Mouse (Mus musculus) urinary bladder, adult 2 months (tissue): ENCODE measurements around the gene Lonp1. TPM values are rescaled to one million over a fixed set of nuclear protein-coding genes. Genes with fewer than 3 reads are reported as not detected.

Source experiments
- DNase-seq: peaks from one replicate; pipeline ENCODE4 v3.0.0; 2022; ENCODE audit warnings: low spot score
- polyA plus RNA-seq: library from polyadenylated mRNA; depleted of rRNA; stranded (reverse); fragments of >200 nt; gene quantifications from 2 replicates; pipeline ENCODE4 v1.2.3, GENCODE M21; 2012; rRNA removed

Lonp1 gene
- polyA plus RNA-seq, 1 experiment: 64.6 TPM

- no peak for DNase-seq
Measured at GRCm38 (mm10) chr17:56588921-56589320, 37.8 kb downstream of the Lonp1 start.

DNA sequence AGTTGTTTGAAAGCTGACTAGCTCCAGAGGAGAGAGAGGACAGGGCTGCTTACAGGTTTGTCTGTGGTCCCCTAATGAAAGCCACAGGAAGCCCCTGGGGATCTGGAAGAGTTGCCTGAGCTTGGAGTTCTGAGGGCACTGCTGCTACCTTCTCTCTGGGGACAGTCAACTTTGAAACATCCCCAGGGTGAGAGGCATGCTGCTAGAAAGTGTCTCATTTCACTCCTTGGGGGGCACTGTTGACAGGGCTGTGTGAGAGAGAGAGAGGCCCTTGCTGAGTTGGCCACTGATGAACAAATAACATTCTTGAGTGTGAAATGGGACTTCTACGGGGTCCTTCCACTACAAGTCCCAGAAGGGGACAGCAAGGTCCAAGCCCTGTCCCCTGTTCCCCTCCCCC is 38.9 kb downstream of the Lonp1 start:
- no peak for DNase-seq

DNA sequence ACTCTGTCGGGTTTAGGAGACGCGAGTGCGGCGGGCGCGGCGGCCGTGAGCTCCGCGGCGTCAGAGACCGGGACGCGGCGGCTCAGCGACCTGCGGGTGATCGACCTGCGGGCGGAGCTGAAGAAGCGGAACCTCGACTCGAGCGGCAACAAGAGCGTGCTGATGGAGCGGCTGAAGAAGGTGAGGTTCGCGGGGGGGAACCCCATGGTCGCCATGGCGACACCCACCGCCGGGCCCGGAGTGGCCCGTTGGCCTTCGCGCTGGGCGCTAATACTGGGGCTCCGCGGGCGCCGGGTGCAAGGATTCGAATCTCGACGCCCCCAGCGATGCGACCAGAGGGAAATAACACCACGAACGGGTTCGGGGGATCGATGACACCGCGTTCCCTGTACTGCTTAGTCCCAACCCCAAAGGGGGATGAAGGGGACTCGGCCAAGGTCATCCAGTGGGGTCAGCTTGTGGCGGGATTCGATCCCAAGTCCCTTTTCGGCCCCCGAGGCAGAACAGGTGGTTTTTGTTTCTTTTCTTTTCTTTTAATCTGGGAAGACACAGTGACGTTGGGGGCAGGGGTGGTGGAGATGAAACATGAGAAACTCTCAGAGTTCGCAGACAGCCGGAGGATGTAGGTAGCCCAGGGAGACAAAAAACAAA is 41.4 kb downstream of the Lonp1 start:
- DNase-seq: no peak

DNA sequence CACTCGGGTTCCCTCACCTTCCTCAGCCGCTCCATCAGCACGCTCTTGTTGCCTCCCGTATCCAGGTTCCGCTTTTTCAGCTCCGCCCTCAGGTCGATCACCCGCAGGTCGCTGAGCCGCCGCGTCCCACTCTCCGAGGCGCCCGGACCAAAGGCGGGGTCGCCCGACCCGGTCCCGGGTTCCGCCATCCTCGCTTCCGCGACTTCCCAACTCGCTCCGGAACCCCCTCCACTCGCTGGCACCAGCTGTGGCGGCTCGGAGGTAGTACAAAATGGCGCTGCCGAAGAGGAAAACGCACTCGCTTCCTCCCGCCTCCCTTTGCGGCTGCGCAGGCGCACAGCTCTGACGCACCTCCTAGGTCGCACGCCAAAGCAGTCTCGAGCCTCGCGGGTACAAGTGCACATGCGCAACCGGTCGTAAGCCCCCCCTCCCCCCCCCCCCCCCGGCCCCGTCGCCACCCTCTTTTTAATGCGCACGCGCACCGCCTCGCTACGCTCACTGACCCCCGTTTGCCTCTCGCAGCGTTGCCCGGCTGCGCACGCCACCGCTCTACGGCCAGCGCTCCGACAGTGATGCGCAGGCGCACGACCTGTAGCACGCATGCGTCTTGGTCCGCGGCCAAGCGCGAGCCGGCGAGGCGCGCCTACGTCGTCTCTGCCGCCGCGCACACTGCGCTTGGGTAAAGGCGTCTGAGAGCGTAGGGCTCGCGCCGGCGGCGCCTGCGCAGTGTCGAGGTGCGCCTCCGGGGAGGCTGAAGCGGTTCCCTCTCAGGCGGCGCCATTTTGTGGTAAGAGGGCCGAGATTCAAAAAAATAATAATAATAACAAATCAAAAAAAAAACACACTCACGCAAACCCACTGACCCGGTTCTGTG is 42.2 kb downstream of the Lonp1 start, which contains the start of the genes Safb2 and Safb:
TSS of gene Safb2 (minus strand) at position 329 of the 874 bp plus-strand sequence.
TSS of gene Safb (plus strand) at position 569 of the 874 bp plus-strand sequence.
- peak; percentile 97 for DNase-seq

GRCm38 (mm10) chr17:56583611-56584256 is 43.0 kb downstream of the Lonp1 start:
- DNase-seq: peak; percentile 37

DNA sequence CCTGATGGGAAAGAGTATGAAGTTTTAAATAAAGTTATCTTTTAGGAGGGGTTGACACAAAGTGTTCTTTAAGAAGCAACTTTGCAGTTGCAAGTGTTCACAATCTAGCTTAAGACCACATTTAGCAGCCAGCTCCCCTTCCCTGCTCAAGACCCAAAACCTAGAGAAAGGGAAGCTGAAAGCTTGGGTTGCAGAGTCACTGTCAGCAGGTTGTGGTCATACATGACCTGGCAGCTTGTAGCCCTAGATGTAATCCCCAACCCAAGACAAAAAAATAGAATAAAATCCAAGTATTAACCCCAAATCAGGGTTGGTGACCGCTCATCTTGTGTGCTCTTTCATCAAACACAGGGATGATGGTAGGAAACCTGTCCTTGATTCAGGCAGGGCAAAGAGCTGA is 43.6 kb downstream of the Lonp1 start:
- DNase-seq: no peak

GRCm38 (mm10) chr17:56572939-56573338 is 53.7 kb downstream of the Lonp1 start:
- no peak for DNase-seq

GRCm38 (mm10) chr17:56572154-56572553 is 54.5 kb downstream of the Lonp1 start:
- no peak for DNase-seq

DNA sequence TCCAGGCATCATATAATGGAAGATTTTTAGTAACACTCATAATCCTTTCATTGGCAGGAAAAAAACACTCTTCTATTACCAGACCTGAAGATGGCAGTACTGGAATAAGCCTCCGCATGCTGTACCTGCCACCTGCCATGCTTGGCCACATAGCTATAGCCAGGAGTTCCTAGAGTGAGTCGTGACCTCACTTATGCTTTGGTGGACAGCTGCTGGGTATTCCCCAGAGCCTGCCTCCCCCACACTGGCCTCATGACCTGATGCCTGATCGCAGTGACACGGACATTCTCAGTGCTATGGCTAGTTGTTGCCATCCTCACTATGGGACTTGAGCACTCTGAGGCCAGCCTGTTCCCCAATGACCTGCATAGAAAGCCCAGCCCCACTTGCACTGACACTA is 56.4 kb downstream of the Lonp1 start:
- no peak for DNase-seq

DNA sequence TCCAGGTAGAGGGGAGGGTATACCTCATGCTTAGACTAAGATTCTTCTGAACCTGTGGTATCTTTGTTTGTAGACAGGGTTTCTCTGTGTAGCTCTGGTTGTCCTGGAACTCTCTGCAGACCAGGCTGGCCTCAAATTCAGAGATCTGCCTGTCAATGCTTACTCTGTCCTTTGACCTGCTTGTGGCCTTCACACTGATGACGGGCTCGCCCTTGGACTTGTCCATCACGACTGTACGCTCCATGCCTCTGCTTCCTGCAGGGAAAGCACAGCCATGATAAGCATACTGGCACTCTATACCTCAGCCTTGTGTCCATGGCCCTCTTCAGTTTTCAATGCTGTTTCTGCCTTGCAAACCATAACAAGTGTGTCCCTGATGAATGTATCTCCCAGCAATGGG is 59.3 kb downstream of the Lonp1 start:
- no peak for DNase-seq

DNA sequence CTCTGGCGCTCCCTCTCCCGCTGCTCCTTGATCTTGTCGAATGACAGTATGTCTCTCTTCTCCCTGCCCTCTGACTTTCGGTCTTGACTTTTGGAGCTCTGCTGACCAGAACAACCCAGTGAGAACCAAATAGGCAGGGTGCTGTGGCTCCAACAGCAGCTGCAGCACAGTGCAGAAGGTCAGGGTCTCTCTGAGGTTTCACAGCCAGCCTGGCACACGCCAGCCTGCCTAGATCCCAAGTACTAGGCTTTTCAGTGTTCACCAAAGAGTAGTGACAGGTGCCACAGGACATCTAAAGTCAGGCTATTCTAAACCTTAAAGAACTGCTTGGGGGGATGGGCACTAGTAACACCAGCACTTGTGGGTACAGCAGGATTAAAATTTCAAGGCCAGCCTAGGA is 59.8 kb downstream of the Lonp1 start:
- DNase-seq: no peak

- no peak for DNase-seq
Measured at GRCm38 (mm10) chr17:56566293-56566692, 60.4 kb downstream of the Lonp1 start.

Other genes with a start within 250 kb of the Lonp1 start
- 313 and 341 TPM in 2 replicates for gene Ptprs, start 150.4 kb downstream of the Lonp1 start, polyA plus RNA-seq
- not detected in 2 replicates for gene Znrf4, start 114.5 kb downstream of the Lonp1 start, polyA plus RNA-seq
- 15.6 and 22.1 TPM in 2 replicates for gene Gm20219, start 72.5 kb downstream of the Lonp1 start, polyA plus RNA-seq
- 38.5 and 80.7 TPM in 2 replicates for gene Safb2, start 42.3 kb downstream of the Lonp1 start, polyA plus RNA-seq
- gene Safb, start 42.1 kb downstream of the Lonp1 start, polyA plus RNA-seq: 47.8 and 65.8 TPM in 2 replicates
- 169 and 183 TPM in 2 replicates for gene 2410015M20Rik, start 17.1 kb downstream of the Lonp1 start, polyA plus RNA-seq
- gene Rpl36, start 13.5 kb downstream of the Lonp1 start, polyA plus RNA-seq: 2,531 and 2,588 TPM in 2 replicates
- gene Catsperd, start 1.3 kb upstream of the Lonp1 start, polyA plus RNA-seq: 19.1 and 25.7 TPM in 2 replicates
- 72.5 and 77.3 TPM in 2 replicates for gene Ranbp3, start 46.4 kb upstream of the Lonp1 start, polyA plus RNA-seq
- 308 and 313 TPM in 2 replicates for gene Ndufa11, start 90.9 kb upstream of the Lonp1 start, polyA plus RNA-seq
- 18.2 and 26.4 TPM in 2 replicates for gene Vmac, start 91.1 kb upstream of the Lonp1 start, polyA plus RNA-seq
- gene Nrtn, start 130.6 kb upstream of the Lonp1 start, polyA plus RNA-seq: 22.8 and 28.7 TPM in 2 replicates
- 50.0 and 61.3 TPM in 2 replicates for gene Dus3l, start 137.9 kb upstream of the Lonp1 start, polyA plus RNA-seq
- 1.1 and 1.5 TPM in 2 replicates for gene Prr22, start 143.4 kb upstream of the Lonp1 start, polyA plus RNA-seq
- 6.6 and 9.4 TPM in 2 replicates for gene Rfx2, start 204.1 kb upstream of the Lonp1 start, polyA plus RNA-seq
- 0.03 TPM in 1 of 2 replicates, not detected in the other for gene Acsbg2, start 247.6 kb upstream of the Lonp1 start, polyA plus RNA-seq
- gene 1700061G19Rik, start 248.6 kb upstream of the Lonp1 start, polyA plus RNA-seq: 2.9 and 3.1 TPM in 2 replicates